Mouse (Mus musculus): ENCODE measurements around the gene Cyb5r1. TPM values are rescaled to one million over a fixed set of nuclear protein-coding genes. Genes with fewer than 3 reads are reported as not detected.
A peak's percentile ranks its signal among the peaks of the same experiment; 100 is the strongest.
"Not testable (repeated sequence)": the region's sequence is repeated elsewhere in the genome, so short reads cannot be mapped to it uniquely, and the experiment has no call there.

Cyb5r1 gene
- polyA plus RNA-seq, 1 experiment: 3.2 TPM

GRCm38 (mm10) chr1:134423911-134424310, 18.6 kb downstream of the Cyb5r1 start:
- peaks cover 98% of the 10 kb centered on the region for H3K36me3 ChIP-seq (ENCODE audit: control insufficient read depth)
- peaks cover 2% of the 10 kb centered on the region; the same call in 1 of the 2 replicates for H3K9me3 ChIP-seq (ENCODE audit: control insufficient read depth, low read length)
- TF ChIP-seq TAL1 (IDR thresholded peaks at IDR 0.05; ENCODE audit: low read length) (no peak), GATA1 (IDR thresholded peaks at IDR 0.05; ENCODE audit: low read length) (no peak)
- H3K27me3 ChIP-seq (ENCODE audit: control insufficient read depth): no peaks in the 10 kb centered on the region
- peak overlapping the region; percentile 40 for H3K4me3 ChIP-seq (replicated peaks)
- H3K4me1 ChIP-seq (ENCODE audit: control insufficient read depth): peaks cover 99% of the 10 kb centered on the region

DNA sequence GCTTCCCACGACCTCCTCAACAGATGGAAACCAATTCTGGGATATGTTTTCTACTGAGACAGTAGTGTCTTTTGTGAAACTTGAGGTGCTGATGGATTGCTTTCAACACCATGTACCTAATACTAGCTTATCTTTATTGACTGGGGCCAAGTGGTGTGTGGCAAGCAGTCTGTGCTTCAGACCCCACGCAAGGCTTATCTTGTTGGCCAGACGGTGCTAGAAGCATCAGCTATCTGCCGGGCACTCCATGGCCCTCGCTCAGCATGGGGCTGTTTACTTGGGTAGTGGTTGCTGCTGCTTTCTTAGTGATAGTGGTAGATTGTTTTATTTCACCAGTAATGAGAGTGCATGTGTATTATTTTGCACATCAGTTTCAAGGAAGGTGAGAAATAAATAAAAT, 20.9 kb downstream of the Cyb5r1 start:
- Histone ChIP-seq H3K4me1 (ENCODE audit: control insufficient read depth) (peaks cover 89% of the 10 kb centered on the region), H3K36me3 (ENCODE audit: control insufficient read depth) (peaks cover 99% of the 10 kb centered on the region), H3K4me3 (replicated peaks) (peak overlapping the region; percentile 42), H3K27me3 (ENCODE audit: control insufficient read depth) (no peaks in the 10 kb centered on the region), H3K9me3 (ENCODE audit: control insufficient read depth, low read length) (peaks cover 2% of the 10 kb centered on the region; the same call in 1 of the 2 replicates)
- TF ChIP-seq GATA1 (IDR thresholded peaks at IDR 0.05; ENCODE audit: low read length): peak; percentile 98
- peak; percentile 98 for TF ChIP-seq TAL1 (IDR thresholded peaks at IDR 0.05; ENCODE audit: low read length)

DNA sequence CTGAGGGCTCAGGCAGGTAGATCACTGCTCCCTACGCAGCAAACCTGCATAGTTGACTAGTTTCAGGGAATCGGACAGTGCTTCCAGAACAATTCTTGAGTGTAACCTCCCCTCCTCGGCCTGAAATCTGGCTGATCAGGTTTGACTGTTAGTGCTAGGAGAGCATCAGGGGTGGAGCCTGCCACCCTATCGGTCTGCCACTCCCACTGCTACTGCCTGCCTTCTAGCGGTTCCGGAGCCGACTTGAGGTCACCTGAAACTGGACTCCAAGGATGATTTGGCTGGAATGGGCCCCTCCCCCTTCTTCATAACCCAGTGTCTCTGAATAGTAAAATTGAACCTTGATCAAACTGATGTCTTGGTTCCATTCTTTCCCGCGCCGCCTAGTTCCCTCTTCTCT, 27.6 kb downstream of the Cyb5r1 start:
- H3K36me3 ChIP-seq (ENCODE audit: control insufficient read depth): peaks cover 72% of the 10 kb centered on the region
- TF ChIP-seq GATA1 (IDR thresholded peaks at IDR 0.05; ENCODE audit: low read length) (no peak), TAL1 (IDR thresholded peaks at IDR 0.05; ENCODE audit: low read length) (no peak)

GRCm38 (mm10) chr1:134433473-134433872, 28.1 kb downstream of the Cyb5r1 start:
- H3K4me3 ChIP-seq (replicated peaks): no peak overlapping the region
- no peak for TF ChIP-seq TAL1 (IDR thresholded peaks at IDR 0.05; ENCODE audit: low read length)
- no peak for TF ChIP-seq GATA1 (IDR thresholded peaks at IDR 0.05; ENCODE audit: low read length)
- H3K36me3 ChIP-seq (ENCODE audit: control insufficient read depth): peaks cover 67% of the 10 kb centered on the region
- H3K9me3 ChIP-seq (ENCODE audit: control insufficient read depth, low read length): no peaks in the 10 kb centered on the region
- H3K27me3 ChIP-seq (ENCODE audit: control insufficient read depth): no peaks in the 10 kb centered on the region
- peaks cover 54% of the 10 kb centered on the region for H3K4me1 ChIP-seq (ENCODE audit: control insufficient read depth)

More for the DNA sequence above, 27.6 kb downstream of the Cyb5r1 start:
- Histone ChIP-seq H3K4me3 (replicated peaks) (no peak overlapping the region), H3K9me3 (ENCODE audit: control insufficient read depth, low read length) (no peaks in the 10 kb centered on the region), H3K27me3 (ENCODE audit: control insufficient read depth) (no peaks in the 10 kb centered on the region), H3K4me1 (ENCODE audit: control insufficient read depth) (peaks cover 59% of the 10 kb centered on the region)

- Histone ChIP-seq H3K4me1 (ENCODE audit: control insufficient read depth) (peaks cover 45% of the 10 kb centered on the region), H3K27me3 (ENCODE audit: control insufficient read depth) (no peaks in the 10 kb centered on the region), H3K9me3 (ENCODE audit: control insufficient read depth, low read length) (no peaks in the 10 kb centered on the region), H3K4me3 (replicated peaks) (no peak overlapping the region), H3K36me3 (ENCODE audit: control insufficient read depth) (peaks cover 48% of the 10 kb centered on the region)
- no peak for TF ChIP-seq GATA1 (IDR thresholded peaks at IDR 0.05; ENCODE audit: low read length)
- no peak for TF ChIP-seq TAL1 (IDR thresholded peaks at IDR 0.05; ENCODE audit: low read length)
Observed at GRCm38 (mm10) chr1:134435414-134435813, 30.1 kb downstream of the Cyb5r1 start.

- H3K4me3 ChIP-seq (replicated peaks): no peak overlapping the region
- no peaks in the 10 kb centered on the region for H3K27me3 ChIP-seq (ENCODE audit: control insufficient read depth)
- TF ChIP-seq TAL1 (IDR thresholded peaks at IDR 0.05; ENCODE audit: low read length): no peak
- TF ChIP-seq GATA1 (IDR thresholded peaks at IDR 0.05; ENCODE audit: low read length): no peak
- peaks cover 3% of the 10 kb centered on the region for H3K9me3 ChIP-seq (ENCODE audit: control insufficient read depth, low read length)
- H3K36me3 ChIP-seq (ENCODE audit: control insufficient read depth): peaks cover 5% of the 10 kb centered on the region; the same call in 1 of the 2 replicates
- peaks cover 37% of the 10 kb centered on the region for H3K4me1 ChIP-seq (ENCODE audit: control insufficient read depth)
Observed at GRCm38 (mm10) chr1:134440437-134440836, 35.1 kb downstream of the Cyb5r1 start.

DNA sequence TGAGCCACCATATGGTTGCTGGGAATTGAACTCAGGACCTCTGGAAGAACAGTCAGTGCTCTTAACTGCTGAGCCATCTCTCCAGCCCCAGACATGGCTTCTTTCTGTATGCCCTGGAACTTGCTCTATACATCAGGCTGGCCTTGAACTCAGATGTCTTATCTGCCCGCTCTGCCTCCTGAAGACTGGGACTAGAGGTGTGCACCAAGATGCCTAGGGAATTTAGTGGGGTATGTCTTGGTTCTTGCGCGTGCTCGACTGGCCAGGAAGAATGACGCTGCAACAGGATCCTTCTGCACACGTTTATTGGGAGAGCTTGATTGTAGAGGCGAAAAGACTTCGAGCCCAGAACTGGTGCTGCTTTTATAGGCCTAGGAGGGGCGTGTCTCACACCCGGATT, 36.4 kb downstream of the Cyb5r1 start:
- H3K27me3 ChIP-seq (ENCODE audit: control insufficient read depth); H3K4me3 ChIP-seq (replicated peaks); H3K36me3 ChIP-seq (ENCODE audit: control insufficient read depth); H3K9me3 ChIP-seq (ENCODE audit: control insufficient read depth, low read length): not testable (repeated sequence)
- H3K4me1 ChIP-seq (ENCODE audit: control insufficient read depth): peaks cover 37% of the 10 kb centered on the region

GRCm38 (mm10) chr1:134442394-134442793, 37.0 kb downstream of the Cyb5r1 start:
- no peaks in the 10 kb centered on the region for H3K27me3 ChIP-seq (ENCODE audit: control insufficient read depth)
- peaks cover 37% of the 10 kb centered on the region for H3K4me1 ChIP-seq (ENCODE audit: control insufficient read depth)
- TF ChIP-seq TAL1 (IDR thresholded peaks at IDR 0.05; ENCODE audit: low read length): no peak
- no peak for TF ChIP-seq GATA1 (IDR thresholded peaks at IDR 0.05; ENCODE audit: low read length)
- peaks cover 3% of the 10 kb centered on the region for H3K9me3 ChIP-seq (ENCODE audit: control insufficient read depth, low read length)
- peaks cover 2% of the 10 kb centered on the region; the same call in 1 of the 2 replicates for H3K36me3 ChIP-seq (ENCODE audit: control insufficient read depth)
- H3K4me3 ChIP-seq (replicated peaks): no peak overlapping the region

DNA sequence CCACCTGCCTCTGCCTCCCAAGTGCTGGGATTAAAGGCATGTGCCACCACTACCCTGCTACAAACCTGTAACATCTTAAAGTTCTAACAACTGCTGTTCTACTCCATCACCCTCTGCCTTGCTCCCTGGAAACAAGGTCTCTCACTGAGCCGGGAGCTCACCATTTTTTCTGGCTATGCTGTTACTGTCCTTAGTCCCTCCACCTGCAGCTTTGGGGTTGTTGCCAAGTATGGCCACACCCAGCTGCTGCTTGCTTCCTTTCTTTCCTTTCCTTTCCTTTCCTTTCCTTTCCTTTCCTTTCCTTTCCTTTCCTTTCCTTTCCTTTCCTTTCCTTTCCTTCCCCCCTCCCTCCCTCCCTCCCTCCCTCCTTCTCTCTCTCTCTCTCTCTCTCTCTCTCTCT, 37.9 kb downstream of the Cyb5r1 start:
- not testable (repeated sequence) for H3K9me3 ChIP-seq (ENCODE audit: control insufficient read depth, low read length); H3K27me3 ChIP-seq (ENCODE audit: control insufficient read depth); H3K4me3 ChIP-seq (replicated peaks); H3K36me3 ChIP-seq (ENCODE audit: control insufficient read depth)
- H3K4me1 ChIP-seq (ENCODE audit: control insufficient read depth): peaks cover 37% of the 10 kb centered on the region

DNA sequence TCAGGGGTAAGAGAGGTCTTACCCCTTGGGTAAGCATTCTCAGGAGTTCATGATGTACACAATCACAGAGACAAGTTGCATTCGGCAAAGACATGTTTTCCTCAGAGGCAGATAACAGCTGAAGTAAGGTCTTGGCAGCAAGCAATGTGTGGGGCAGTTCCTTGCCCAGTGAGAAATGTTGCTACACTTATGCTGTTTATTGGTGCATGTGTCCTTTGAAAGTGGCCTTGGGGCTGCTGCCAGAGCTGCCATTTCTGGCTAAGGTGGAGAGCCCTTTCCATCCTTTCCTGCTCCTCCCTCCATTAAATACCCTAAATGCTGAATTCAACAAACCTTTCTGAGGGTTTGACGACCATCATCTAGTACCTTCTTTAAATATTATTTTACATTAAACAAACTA, 40.1 kb downstream of the Cyb5r1 start:
- Histone ChIP-seq H3K27me3 (ENCODE audit: control insufficient read depth) (no peaks in the 10 kb centered on the region), H3K36me3 (ENCODE audit: control insufficient read depth) (peaks cover 2% of the 10 kb centered on the region; the same call in 1 of the 2 replicates), H3K4me1 (ENCODE audit: control insufficient read depth) (peaks cover 31% of the 10 kb centered on the region), H3K4me3 (replicated peaks) (no peak overlapping the region), H3K9me3 (ENCODE audit: control insufficient read depth, low read length) (peaks cover 3% of the 10 kb centered on the region)
- TF ChIP-seq TAL1 (IDR thresholded peaks at IDR 0.05; ENCODE audit: low read length) (no peak), GATA1 (IDR thresholded peaks at IDR 0.05; ENCODE audit: low read length) (no peak)

- not testable (repeated sequence) for H3K27me3 ChIP-seq (ENCODE audit: control insufficient read depth); H3K9me3 ChIP-seq (ENCODE audit: control insufficient read depth, low read length); H3K36me3 ChIP-seq (ENCODE audit: control insufficient read depth); H3K4me3 ChIP-seq (replicated peaks)
- peaks cover 22% of the 10 kb centered on the region for H3K4me1 ChIP-seq (ENCODE audit: control insufficient read depth)
Observed at GRCm38 (mm10) chr1:134448537-134448936, 43.2 kb downstream of the Cyb5r1 start.
